Mouse (Mus musculus): ENCODE measurements around the gene Ugt1a6a. TPM values are rescaled to one million over a fixed set of nuclear protein-coding genes. Genes with fewer than 3 reads are reported as not detected.
"Not testable (repeated sequence)": the region's sequence is repeated elsewhere in the genome, so short reads cannot be mapped to it uniquely, and the experiment has no call there.

Ugt1a6a gene
- 1 to 10 TPM; 1.5 to 2.3 TPM for total RNA-seq (2021)
- long read RNA-seq, experiment 1, partial matches to known transcripts, result 0 of 1 reads
- long read RNA-seq, experiment 1, other reads (novel, unspliced or antisense), result 1 of 1 reads
- long read RNA-seq, experiment 2, partial matches to known transcripts, result 0 of 2 reads
- long read RNA-seq, experiment 2, other reads (novel, unspliced or antisense), result 0 of 2 reads

DNA sequence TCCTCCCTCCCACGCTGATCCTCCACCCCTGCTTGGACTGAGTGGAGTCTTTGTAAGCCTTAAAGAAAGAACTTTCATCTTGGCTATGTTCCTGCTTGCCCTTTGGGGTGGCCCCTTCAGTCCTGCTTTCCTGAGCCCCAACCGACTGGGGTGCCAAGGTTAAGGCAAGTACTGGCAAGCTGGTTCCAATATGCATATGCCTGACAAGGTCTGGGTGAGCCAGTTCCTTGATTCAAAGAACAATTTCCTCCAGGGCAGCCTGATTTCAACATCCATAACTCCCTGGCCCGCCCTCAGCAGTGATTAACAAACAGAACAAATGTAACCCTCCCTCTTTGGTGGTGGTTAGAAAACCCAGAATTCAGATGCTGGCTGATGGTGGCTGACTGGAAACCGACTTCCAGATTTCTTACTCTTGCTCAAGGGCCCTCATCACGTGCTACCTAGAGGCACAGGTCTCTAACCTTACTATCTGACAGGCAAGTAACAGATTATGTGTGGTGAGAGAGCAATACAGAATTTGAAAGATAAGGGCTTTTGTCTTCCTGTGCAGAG lies at the start of gene Ugt1a6a:
Gene Ugt1a6a, plus strand, starts transcription at position 353 of the 555 bp plus-strand sequence.
- H3K4me3 ChIP-seq; DNase-seq (ENCODE audit: extremely low spot score in 1 of 2, low spot score in 2 of 2); H3K27ac ChIP-seq; intact Hi-C loops (cut with DNase I): not testable (repeated sequence)

DNA sequence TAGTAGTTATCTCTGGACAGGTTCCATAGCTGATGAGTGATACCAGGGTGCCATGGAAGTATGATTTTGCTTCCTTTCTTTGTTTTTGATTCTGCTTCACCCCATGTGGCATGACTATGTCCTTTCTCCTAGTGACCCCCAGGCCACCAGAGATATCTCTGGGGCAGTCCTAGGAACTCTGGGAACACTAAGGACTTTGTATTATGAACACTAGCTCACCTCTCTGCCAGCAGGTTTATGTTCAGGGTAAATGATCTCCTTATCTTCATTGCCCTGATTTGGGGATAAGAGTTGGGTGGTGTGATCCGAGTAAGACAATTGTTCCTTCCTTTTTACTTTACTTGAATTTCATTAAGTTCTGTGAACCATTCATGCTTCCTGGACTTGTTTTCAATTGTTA lies 48.5 kb upstream of the Ugt1a6a start:
- Histone ChIP-seq H3K4me3 (no peak overlapping the region), H3K27ac (no peak overlapping the region)
- TF ChIP-seq CTCF (IDR thresholded peaks at IDR 0.05), result no peak
- no peak for DNase-seq (ENCODE audit: extremely low spot score in 1 of 2, low spot score in 2 of 2)
- intact Hi-C loops (cut with DNase I), result no loop called here

DNA sequence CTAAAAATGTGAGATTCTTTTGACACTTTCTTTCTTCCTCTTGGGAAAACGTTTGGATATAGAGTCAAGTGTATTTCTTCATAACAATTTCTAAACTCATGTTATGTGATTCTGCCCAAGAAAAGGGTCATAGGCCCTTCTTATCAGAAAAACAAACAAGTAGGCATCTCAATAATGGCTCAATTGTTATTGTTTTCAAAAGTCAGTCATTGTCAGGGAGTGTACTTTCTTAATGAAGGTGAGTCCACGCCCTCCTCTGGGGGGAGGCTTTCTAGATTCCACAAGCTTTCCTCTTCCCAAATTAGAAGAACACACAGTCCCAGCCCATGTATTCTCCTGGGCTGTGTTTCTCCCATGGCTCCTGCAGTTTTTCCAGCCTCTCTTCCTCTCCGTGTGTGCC lies 47.1 kb upstream of the Ugt1a6a start, which contains the start of gene Ugt1a8:
Gene Ugt1a8, plus strand, starts transcription at position 301 of the 400 bp plus-strand sequence.
- DNase-seq (ENCODE audit: extremely low spot score in 1 of 2, low spot score in 2 of 2), result no peak
- H3K4me3 ChIP-seq, result no peak within 1 kb of the TSS
- TF ChIP-seq CTCF (IDR thresholded peaks at IDR 0.05), result no peak
- intact Hi-C loops (cut with DNase I), result no loop called here
- H3K27ac ChIP-seq, result no peak within 1 kb of the TSS

DNA sequence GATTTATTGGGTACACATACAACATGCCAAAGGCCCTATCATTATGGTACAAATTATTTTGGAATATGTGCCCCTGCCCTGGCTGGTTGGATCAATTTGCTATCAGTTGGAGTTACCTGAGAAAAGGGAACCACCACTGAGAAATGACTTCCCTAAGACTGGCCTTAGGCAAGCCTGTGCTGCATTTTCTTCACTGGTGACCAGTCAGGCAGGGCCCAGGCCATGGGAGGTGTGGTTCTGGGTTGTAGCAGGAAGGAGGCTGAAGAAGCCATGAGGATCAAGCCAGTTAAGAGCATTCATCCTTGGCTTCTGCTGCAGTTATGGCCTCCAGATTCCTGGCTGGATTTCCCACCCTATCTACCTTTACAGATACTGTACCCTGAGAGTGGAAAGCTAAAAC lies 42.3 kb upstream of the Ugt1a6a start:
- Histone ChIP-seq H3K4me3 (no peak overlapping the region), H3K27ac (no peak overlapping the region)
- TF ChIP-seq CTCF (IDR thresholded peaks at IDR 0.05), result no peak
- intact Hi-C loops (cut with DNase I), result no loop called here
- no peak for DNase-seq (ENCODE audit: extremely low spot score in 1 of 2, low spot score in 2 of 2)

DNA sequence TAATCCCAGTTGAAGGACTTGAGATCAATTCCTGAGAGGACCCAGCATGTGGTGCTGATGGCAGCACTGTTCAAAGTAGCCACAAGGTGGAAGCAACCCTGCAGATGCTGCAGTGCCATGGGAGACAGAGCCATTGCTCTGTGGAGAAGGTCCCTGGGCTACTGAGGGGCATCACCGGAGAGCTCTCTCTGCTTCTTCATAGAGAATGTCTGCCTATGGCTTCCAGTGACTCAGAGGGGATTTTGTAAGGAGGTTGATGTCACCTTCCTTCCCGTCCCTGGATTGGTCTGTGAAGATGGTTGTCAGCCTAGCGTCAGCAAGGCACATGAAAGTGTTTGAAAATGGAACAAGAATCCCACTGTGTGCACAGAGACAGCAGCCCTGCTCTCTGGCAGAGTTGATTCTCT lies 40.3 kb upstream of the Ugt1a6a start:
- intact Hi-C loops (cut with DNase I); H3K4me3 ChIP-seq; DNase-seq (ENCODE audit: extremely low spot score in 1 of 2, low spot score in 2 of 2); H3K27ac ChIP-seq: not testable (repeated sequence)
- peak; percentile 21 for TF ChIP-seq CTCF (IDR thresholded peaks at IDR 0.05)

DNA sequence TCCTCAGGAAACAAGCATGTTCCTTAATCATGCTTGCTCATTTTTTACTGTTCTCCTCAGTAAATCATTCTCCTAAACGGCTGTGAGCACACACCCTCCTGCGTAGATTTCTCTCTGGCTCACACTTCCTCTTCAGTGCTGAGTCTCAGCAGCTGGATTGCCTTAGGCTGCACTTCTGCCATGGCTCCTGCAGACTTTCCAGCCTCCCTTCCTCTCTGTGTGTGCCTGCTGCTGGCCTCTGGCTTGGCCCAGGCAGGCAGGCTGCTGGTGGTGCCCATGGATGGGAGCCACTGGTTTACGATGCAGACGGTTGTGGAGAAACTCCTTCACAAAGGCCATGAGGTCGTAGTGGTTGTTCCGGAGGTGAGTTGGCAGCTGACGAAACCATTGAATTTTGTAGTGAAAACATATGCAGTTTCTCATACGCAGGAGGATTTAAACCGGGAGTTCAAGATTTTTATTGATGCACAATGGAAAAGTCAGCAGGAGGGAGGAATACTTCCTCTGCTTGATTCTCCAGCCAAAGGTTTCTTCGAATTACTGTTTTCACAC lies 39.6 kb upstream of the Ugt1a6a start, which contains the start of gene Ugt1a7c:
Gene Ugt1a7c, plus strand, starts transcription at position 122 of the 552 bp plus-strand sequence.
- Histone ChIP-seq H3K27ac (no peak within 1 kb of the TSS), H3K4me3 (no peak within 1 kb of the TSS)
- TF ChIP-seq CTCF (IDR thresholded peaks at IDR 0.05), result no peak
- intact Hi-C loops (cut with DNase I), result no loop called here
- no peak for DNase-seq (ENCODE audit: extremely low spot score in 1 of 2, low spot score in 2 of 2)

DNA sequence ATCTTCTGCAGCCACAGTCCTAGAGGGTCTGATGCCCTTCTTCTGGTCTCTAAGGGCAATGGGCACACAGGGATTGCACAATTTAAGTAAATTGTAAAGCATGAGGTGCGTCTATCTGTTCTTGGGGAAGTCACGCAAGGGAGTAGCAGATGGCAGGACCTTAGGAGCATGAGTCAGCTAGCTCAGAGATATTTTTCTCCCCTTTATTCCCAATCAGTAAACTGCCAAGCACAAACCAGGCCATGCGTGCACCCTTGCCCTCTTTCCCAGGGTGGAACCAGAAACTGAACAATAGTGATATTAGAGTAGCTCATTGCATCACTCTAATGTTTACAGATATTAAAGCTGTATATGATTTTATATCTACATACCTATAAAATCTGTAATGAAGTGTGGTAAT lies 36.1 kb upstream of the Ugt1a6a start:
- H3K27ac ChIP-seq; H3K4me3 ChIP-seq; DNase-seq (ENCODE audit: extremely low spot score in 1 of 2, low spot score in 2 of 2); intact Hi-C loops (cut with DNase I): not testable (repeated sequence)

DNA sequence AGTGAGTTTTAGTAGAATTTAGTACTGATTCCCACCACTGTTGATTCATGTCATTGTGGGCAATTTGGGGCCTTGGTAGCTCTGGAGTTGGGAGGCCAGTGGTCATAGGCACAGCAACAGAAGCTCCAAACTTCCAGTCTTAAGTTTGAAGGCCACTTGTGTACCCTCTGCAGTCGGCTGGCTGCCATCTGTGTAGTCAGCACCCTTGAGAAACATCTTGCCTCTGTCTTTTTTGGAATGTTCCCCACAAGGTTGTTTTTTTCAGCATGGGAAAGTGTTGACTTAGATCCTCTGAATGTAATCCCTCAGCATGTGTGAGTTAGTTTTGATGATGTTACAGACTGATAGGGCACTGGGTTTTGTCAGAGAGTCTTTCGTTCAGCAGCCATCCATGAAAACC lies 34.9 kb upstream of the Ugt1a6a start:
- intact Hi-C loops (cut with DNase I); DNase-seq (ENCODE audit: extremely low spot score in 1 of 2, low spot score in 2 of 2); H3K27ac ChIP-seq; H3K4me3 ChIP-seq: not testable (repeated sequence)

DNA sequence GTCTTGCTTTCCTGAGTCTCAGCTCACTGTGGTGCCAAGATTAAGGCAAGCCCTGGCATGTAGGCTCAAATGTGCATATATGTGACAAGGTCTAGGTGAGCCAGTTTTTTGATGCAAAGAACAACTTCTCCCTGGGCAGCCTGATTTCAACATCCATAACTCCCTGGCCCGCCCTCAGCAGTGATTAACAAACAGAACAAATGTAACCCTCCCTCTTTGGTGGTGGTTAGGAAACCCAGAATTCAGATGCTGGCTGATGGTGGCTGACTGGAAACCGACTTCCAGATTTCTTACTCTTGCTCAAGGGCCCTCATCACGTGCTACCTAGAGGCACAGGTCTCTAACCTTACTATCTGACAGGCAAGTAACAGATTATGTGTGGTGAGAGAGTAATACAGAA lies 31.6 kb upstream of the Ugt1a6a start, which contains the start of gene Ugt1a6b:
Gene Ugt1a6b, plus strand, starts transcription at position 234 of the 400 bp plus-strand sequence.
- H3K27ac ChIP-seq; intact Hi-C loops (cut with DNase I); DNase-seq (ENCODE audit: extremely low spot score in 1 of 2, low spot score in 2 of 2); H3K4me3 ChIP-seq: not testable (repeated sequence)

DNA sequence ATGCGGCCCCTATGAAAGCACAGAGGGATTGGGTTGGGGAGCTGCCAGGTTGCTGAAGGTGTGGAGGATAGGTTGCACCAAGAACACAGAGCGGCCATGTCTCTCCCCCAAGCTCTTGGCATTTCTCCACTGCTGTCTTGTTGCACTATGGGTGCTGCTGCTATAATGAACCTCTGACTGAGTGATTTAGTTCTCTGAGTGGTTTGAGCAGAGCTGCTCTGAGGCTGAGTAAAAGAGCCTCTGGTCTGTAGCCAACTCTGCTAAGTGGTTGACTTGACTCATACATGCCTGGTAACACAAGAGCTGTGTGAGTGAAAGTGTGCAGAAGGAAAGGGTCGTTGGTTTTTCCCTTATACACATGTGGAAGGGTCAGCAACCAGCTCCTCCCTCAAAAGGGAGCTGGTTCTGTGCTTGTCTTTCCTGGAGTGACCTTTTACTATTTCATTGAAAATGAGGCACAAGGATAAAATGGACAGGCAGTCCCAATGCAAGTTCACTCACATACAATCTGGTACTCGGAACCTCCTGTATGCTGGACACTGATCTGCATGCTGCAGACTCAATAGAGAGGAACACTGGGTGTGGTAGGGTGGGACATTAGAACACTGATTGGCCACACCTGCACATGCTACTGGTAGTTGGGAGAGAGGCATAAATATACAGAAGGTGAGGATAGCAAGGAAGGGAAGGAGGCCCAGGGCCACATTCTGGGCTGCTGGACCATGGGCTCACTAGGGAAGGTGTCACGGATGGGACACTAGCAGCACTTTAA lies 30.7 kb upstream of the Ugt1a6a start:
- intact Hi-C loops (cut with DNase I); DNase-seq (ENCODE audit: extremely low spot score in 1 of 2, low spot score in 2 of 2); H3K4me3 ChIP-seq; H3K27ac ChIP-seq: not testable (repeated sequence)

DNA sequence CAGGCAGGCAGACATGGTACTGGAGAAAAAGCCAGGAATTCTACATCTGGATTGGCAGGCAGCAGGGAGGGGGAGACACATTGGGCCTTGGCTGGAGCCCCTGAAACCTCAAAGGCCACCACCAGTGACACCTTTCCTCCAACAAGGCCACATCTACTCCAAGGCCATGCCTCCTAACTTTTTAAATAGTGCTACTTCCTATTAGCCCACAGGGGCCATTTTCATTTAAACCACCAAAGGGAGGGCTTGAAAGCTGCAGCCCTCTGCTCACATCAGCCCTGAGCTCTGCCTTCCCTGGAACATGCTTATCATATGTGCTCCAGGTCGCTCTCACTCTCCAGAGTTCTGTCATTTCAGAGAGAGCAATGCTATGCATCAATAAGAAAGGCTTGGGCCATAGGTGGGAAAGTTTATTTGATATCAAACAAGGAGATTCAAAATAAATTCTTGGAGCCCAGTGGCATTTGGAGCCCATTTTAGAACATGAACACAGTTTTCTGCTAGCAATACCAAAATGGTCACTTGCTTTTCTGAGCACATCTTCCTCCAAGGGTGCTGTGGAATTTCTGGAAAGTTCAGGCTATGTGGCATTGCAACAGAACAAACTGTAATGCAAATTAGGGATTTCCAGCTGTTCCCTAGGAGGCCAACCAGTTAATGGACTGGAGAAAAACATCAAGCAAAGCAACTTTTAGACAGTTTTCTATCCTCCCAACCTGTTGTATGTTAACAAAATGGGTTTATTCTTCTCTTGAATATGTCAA lies 29.8 kb upstream of the Ugt1a6a start:
- DNase-seq (ENCODE audit: extremely low spot score in 1 of 2, low spot score in 2 of 2), result no peak
- Histone ChIP-seq H3K27ac (no peak overlapping the region), H3K4me3 (no peak overlapping the region)
- TF ChIP-seq CTCF (IDR thresholded peaks at IDR 0.05), result no peak
- intact Hi-C loops (cut with DNase I), result no loop called here

Measured in left cerebral cortex, adult 2 months (tissue).